Comparison of ENCODE assay signal across 18 mouse cellular contexts in genomic region chr10:75505130-75505495, GRCm38 (mm10). TPM values are rescaled to one million over a fixed set of nuclear protein-coding genes. Genes with fewer than 3 reads are reported as not detected.
DNase-seq lines count a peak whose midpoint lies in the region; ATAC-seq and TF ChIP-seq lines count a peak whose summit lies in the region.
"Had no signal": no experiment of that assay in that cellular context is flagged by ENCODE, and none has a peak within 500 bp of the region (broad histone marks: within the 10 kb centered on the region; RNA-seq: fewer than 3 reads in every experiment).

No protein-coding gene starts in this region.

- no peak overlapping the region for H3K9ac ChIP-seq in intestine, postnatal 0 days (ENCODE audit: low read depth, low read length)
- no peak overlapping the region for H3K9ac ChIP-seq in liver, embryonic 16.5 days (ENCODE audit: low read depth, low read length)
- no peak overlapping the region for H3K9ac ChIP-seq in hindbrain, postnatal 0 days (replicated peaks; ENCODE audit: low read length)
- H3K9ac ChIP-seq: embryonic facial prominence, embryonic 15.5 days; forebrain, embryonic 12.5 days; hindbrain, embryonic 15.5 days; limb, embryonic 12.5 days had no signal

- no peak overlapping the region for H3K4me2 ChIP-seq in intestine, postnatal 0 days (replicated peaks; ENCODE audit: low read depth)
- no peak overlapping the region for H3K4me2 ChIP-seq in liver, embryonic 16.5 days (ENCODE audit: low read depth, low read length)
- H3K4me2 ChIP-seq in hindbrain, postnatal 0 days (ENCODE audit: low read depth, low read length), result no peak overlapping the region
- H3K4me2 ChIP-seq: embryonic facial prominence, embryonic 15.5 days; forebrain, embryonic 12.5 days; hindbrain, embryonic 15.5 days; limb, embryonic 12.5 days; midbrain, embryonic 11.5 days had no signal

- TF ChIP-seq POLR2A in bone marrow, adult 2 months (IDR thresholded peaks at IDR 0.05; ENCODE audit: borderline replicate concordance, control insufficient read depth, low read depth, low read length), result no peak

- no peaks in the 10 kb centered on the region for H3K27me3 ChIP-seq in intestine, postnatal 0 days (replicated peaks; ENCODE audit: control insufficient read depth, insufficient read depth, low read length)
- H3K27me3 ChIP-seq in liver, embryonic 16.5 days (ENCODE audit: control insufficient read depth, insufficient read depth, low read depth, low read length), result no peaks in the 10 kb centered on the region
- H3K27me3 ChIP-seq in hindbrain, postnatal 0 days (ENCODE audit: insufficient read depth, low read length), result no peaks in the 10 kb centered on the region
- H3K27me3 ChIP-seq: embryonic facial prominence, embryonic 15.5 days; forebrain, embryonic 12.5 days; hindbrain, embryonic 15.5 days; limb, embryonic 12.5 days had no signal

- no peak overlapping the region for H3K4me3 ChIP-seq in bone marrow, adult 2 months (replicated peaks; ENCODE audit: control insufficient read depth, low read depth, low read length)
- H3K4me3 ChIP-seq in intestine, postnatal 0 days (ENCODE audit: low read depth, low read length), result no peak overlapping the region
- no peak overlapping the region for H3K4me3 ChIP-seq in liver, embryonic 16.5 days (ENCODE audit: low read depth, low read length)
- no peak overlapping the region for H3K4me3 ChIP-seq in layer of hippocampus, adult 2 months
- H3K4me3 ChIP-seq in hindbrain, postnatal 0 days (ENCODE audit: low read length), result no peak overlapping the region
- H3K4me3 ChIP-seq: embryonic facial prominence, embryonic 15.5 days; forebrain, embryonic 12.5 days; hindbrain, embryonic 15.5 days; limb, embryonic 12.5 days had no signal

- WGBS in bone marrow, adult 2 months, result 39% methylated on average over 3 of the region's 3 CpGs
- WGBS in intestine, postnatal 0 days, result 34% methylated on average over 3 of the region's 3 CpGs
- 54% methylated on average over 3 of the region's 3 CpGs for WGBS in liver, embryonic 16.5 days (ENCODE audit: insufficient replicate concordance)
- 83% methylated on average over 3 of the region's 3 CpGs for WGBS in hindbrain, postnatal 0 days

- peaks cover 41% of the 10 kb centered on the region for H3K36me3 ChIP-seq in intestine, postnatal 0 days (ENCODE audit: control insufficient read depth, insufficient read depth)
- H3K36me3 ChIP-seq in liver, embryonic 16.5 days (ENCODE audit: control insufficient read depth, insufficient read depth), result peaks cover 40% of the 10 kb centered on the region
- H3K36me3 ChIP-seq in hindbrain, postnatal 0 days (ENCODE audit: insufficient read depth, low read length), result peaks cover 27% of the 10 kb centered on the region

- peak; percentile 34 for DNase-seq in kidney, adult 18-20 months
- no peak for DNase-seq in kidney, postnatal 10 days
- DNase-seq in cerebellum, adult 8-10 months, result no peak
- no peak for DNase-seq in layer of hippocampus, adult 2 months (ENCODE audit: low spot score in 2 of 2)
- no peak for DNase-seq in hindbrain, postnatal 0 days (ENCODE audit: low spot score)
- DNase-seq: B cell, adult 2 months; cerebellum, adult 9-10 months; retina, postnatal 1 day had no signal

- H3K4me1 ChIP-seq in bone marrow, adult 2 months (ENCODE audit: control insufficient read depth, insufficient read depth, low read length), result peaks cover 1% of the 10 kb centered on the region; the same call in 1 of the 2 replicates
- H3K4me1 ChIP-seq in intestine, postnatal 0 days (replicated peaks; ENCODE audit: control insufficient read depth, insufficient read depth, low read length), result peaks cover 3% of the 10 kb centered on the region; the same call in 1 of the 2 replicates
- peaks cover 15% of the 10 kb centered on the region for H3K4me1 ChIP-seq in liver, embryonic 16.5 days (ENCODE audit: control insufficient read depth, low read depth, low read length)
- no peaks in the 10 kb centered on the region for H3K4me1 ChIP-seq in hindbrain, postnatal 0 days (ENCODE audit: insufficient read depth, low read length)
- H3K4me1 ChIP-seq: embryonic facial prominence, embryonic 15.5 days; forebrain, embryonic 12.5 days; hindbrain, embryonic 15.5 days; limb, embryonic 12.5 days had no signal

- ATAC-seq in intestine, postnatal 0 days, result peak; percentile 55
- 0 out of 2 replicates have a peak, but pooled peaks have one; percentile 14 for ATAC-seq in liver, embryonic 16.5 days (ENCODE audit: low read depth)
- no peak for ATAC-seq in hindbrain, postnatal 0 days

- H3K9me3 ChIP-seq in intestine, postnatal 0 days (ENCODE audit: control insufficient read depth), result no peaks in the 10 kb centered on the region
- H3K9me3 ChIP-seq in liver, embryonic 16.5 days (replicated peaks; ENCODE audit: control insufficient read depth, low read length), result peaks cover 2% of the 10 kb centered on the region; the same call in 1 of the 2 replicates
- no peaks in the 10 kb centered on the region for H3K9me3 ChIP-seq in hindbrain, postnatal 0 days (ENCODE audit: low read length)
- H3K9me3 ChIP-seq: embryonic facial prominence, embryonic 15.5 days; forebrain, embryonic 12.5 days; hindbrain, embryonic 15.5 days; limb, embryonic 12.5 days had no signal

- peak overlapping the region; percentile 25; the same call in 1 of the 2 replicates for H3K27ac ChIP-seq in bone marrow, adult 2 months (ENCODE audit: control insufficient read depth, insufficient read depth, low read depth, low read length, poor library complexity)
- H3K27ac ChIP-seq in intestine, postnatal 0 days (ENCODE audit: low read depth, low read length), result peak overlapping the region; percentile 63
- H3K27ac ChIP-seq in liver, embryonic 16.5 days (ENCODE audit: low read length), result peak overlapping the region; percentile 77
- no peak overlapping the region for H3K27ac ChIP-seq in layer of hippocampus, adult 2 months
- H3K27ac ChIP-seq in hindbrain, postnatal 0 days, result no peak overlapping the region
- H3K27ac ChIP-seq: embryonic facial prominence, embryonic 15.5 days; forebrain, embryonic 12.5 days; hindbrain, embryonic 15.5 days; limb, embryonic 12.5 days had no signal

- no peak for TF ChIP-seq CTCF in bone marrow, adult 2 months (IDR thresholded peaks at IDR 0.05; ENCODE audit: control insufficient read depth, insufficient read depth, low read length)
- no peak for TF ChIP-seq CTCF in intestine, postnatal 0 days (IDR thresholded peaks at IDR 0.05; ENCODE audit: low read depth)
- TF ChIP-seq CTCF in layer of hippocampus, adult 2 months (conservative IDR thresholded peaks at IDR 0.05), result no peak
- no peak for TF ChIP-seq CTCF in hindbrain, postnatal 0 days (IDR thresholded peaks at IDR 0.05; ENCODE audit: low read depth)

RNA-seq across cellular contexts. Expression of gene Snrpd3, which starts 12.2 kb away (rescaled TPM):
- 139 and 156 TPM in 2 replicates for polyA plus RNA-seq in bone marrow, adult 2 months (2011; ENCODE audit: insufficient read depth, insufficient read length, low replicate concordance, missing spikeins)
- polyA plus RNA-seq in intestine, postnatal 0 days (2015; fragmentation: Nextera tagmentation; extraction: Ambion mirVana), result 62.6 and 63.3 TPM in 2 replicates
- polyA plus RNA-seq in liver, embryonic 16.5 days (2015; fragmentation: Nextera tagmentation; extraction: Ambion mirVana), result 56.9 and 61.7 TPM in 2 replicates
- total RNA-seq in layer of hippocampus, adult 2 months (2021), result 10 to 100 TPM; 69.8 to 76.6 TPM
- total RNA-seq in hindbrain, postnatal 0 days (2014; rRNA removed), result 16.4 and 18.0 TPM in 2 replicates
- polyA plus RNA-seq in hindbrain, postnatal 0 days (2015; fragmentation: Nextera tagmentation; extraction: Ambion mirVana), result 133 and 135 TPM in 2 replicates

RNA-seq across cellular contexts. Expression of gene Gucd1, which starts 12.7 kb away (rescaled TPM):
- polyA plus RNA-seq in bone marrow, adult 2 months (2011; ENCODE audit: insufficient read depth, insufficient read length, low replicate concordance, missing spikeins), result 37.6 and 48.3 TPM in 2 replicates
- polyA plus RNA-seq in intestine, postnatal 0 days (2015; fragmentation: Nextera tagmentation; extraction: Ambion mirVana), result 80.9 and 84.6 TPM in 2 replicates
- 64.4 and 69.3 TPM in 2 replicates for polyA plus RNA-seq in liver, embryonic 16.5 days (2015; fragmentation: Nextera tagmentation; extraction: Ambion mirVana)
- total RNA-seq in layer of hippocampus, adult 2 months (2021), result 10 to 100 TPM; 14.5 to 16.0 TPM
- 42.3 and 44.3 TPM in 2 replicates for total RNA-seq in hindbrain, postnatal 0 days (2014; rRNA removed)
- 12.6 and 15.6 TPM in 2 replicates for polyA plus RNA-seq in hindbrain, postnatal 0 days (2015; fragmentation: Nextera tagmentation; extraction: Ambion mirVana)

RNA-seq across cellular contexts. Expression of gene Lrrc75b, which starts 55.0 kb away (rescaled TPM):
- 0.42 TPM in 1 of 2 replicates, not detected in the other for polyA plus RNA-seq in bone marrow, adult 2 months (2011; ENCODE audit: insufficient read depth, insufficient read length, low replicate concordance, missing spikeins)
- 1.2 and 1.8 TPM in 2 replicates for polyA plus RNA-seq in intestine, postnatal 0 days (2015; fragmentation: Nextera tagmentation; extraction: Ambion mirVana)
- polyA plus RNA-seq in liver, embryonic 16.5 days (2015; fragmentation: Nextera tagmentation; extraction: Ambion mirVana), result 0.05 and 0.06 TPM in 2 replicates
- 10 to 100 TPM in 1 of 2 experiments, 1 to 10 TPM in 1; 9.7 to 12.0 TPM for total RNA-seq in layer of hippocampus, adult 2 months (2021)
- 30.3 and 31.4 TPM in 2 replicates for total RNA-seq in hindbrain, postnatal 0 days (2014; rRNA removed)
- polyA plus RNA-seq in hindbrain, postnatal 0 days (2015; fragmentation: Nextera tagmentation; extraction: Ambion mirVana), result 26.0 and 26.4 TPM in 2 replicates

RNA-seq across cellular contexts. Expression of gene Ggt1, which starts 56.3 kb away (rescaled TPM):
- 5.2 and 11.4 TPM in 2 replicates for polyA plus RNA-seq in bone marrow, adult 2 months (2011; ENCODE audit: insufficient read depth, insufficient read length, low replicate concordance, missing spikeins)
- 131 and 132 TPM in 2 replicates for polyA plus RNA-seq in intestine, postnatal 0 days (2015; fragmentation: Nextera tagmentation; extraction: Ambion mirVana)
- 27.7 and 40.9 TPM in 2 replicates for polyA plus RNA-seq in liver, embryonic 16.5 days (2015; fragmentation: Nextera tagmentation; extraction: Ambion mirVana)
- 1 to 10 TPM; 2.7 to 4.5 TPM for total RNA-seq in layer of hippocampus, adult 2 months (2021)
- total RNA-seq in hindbrain, postnatal 0 days (2014; rRNA removed), result 3.2 and 7.6 TPM in 2 replicates
- 1.0 and 1.2 TPM in 2 replicates for polyA plus RNA-seq in hindbrain, postnatal 0 days (2015; fragmentation: Nextera tagmentation; extraction: Ambion mirVana)
- total RNA-seq: adrenal gland, adult 2 months; heart, adult 8-10 months had no signal

Comparison
In these comparisons a context has a peak if more than half of its experiments do, and no peak if none do; other contexts are left out.
1. H3K27ac ChIP-seq: peak in bone marrow, adult 2 months (single experiment), intestine, postnatal 0 days (single experiment) and liver, embryonic 16.5 days (single experiment); none in layer of hippocampus, adult 2 months (single experiment) and hindbrain, postnatal 0 days (single experiment).